Mouse (Mus musculus): ENCODE results near the gene Tnp1. TPM values are rescaled to one million over a fixed set of nuclear protein-coding genes. Genes with fewer than 3 reads are reported as not detected.

Tnp1 gene
- total RNA-seq, 4 experiments from 2014 or later, result not detected

GRCm38 (mm10) chr1:73026157-73026556, 10.4 kb upstream of the Tnp1 start:
- DNase-seq (ENCODE audit: low spot score in 2 of 2), result no peak

- no peak for DNase-seq (ENCODE audit: low spot score in 2 of 2)
Measured at GRCm38 (mm10) chr1:73006847-73007246, 8.9 kb downstream of the Tnp1 start.

GRCm38 (mm10) chr1:73004890-73005289, 10.8 kb downstream of the Tnp1 start:
- DNase-seq (ENCODE audit: low spot score in 2 of 2), result no peak

- DNase-seq (ENCODE audit: low spot score in 2 of 2), result no peak
Measured at GRCm38 (mm10) chr1:73002637-73003036, 13.1 kb downstream of the Tnp1 start.

GRCm38 (mm10) chr1:73001961-73002360, 13.7 kb downstream of the Tnp1 start:
- DNase-seq (ENCODE audit: low spot score in 2 of 2), result peak in 1 of 2 experiments; percentile 40

GRCm38 (mm10) chr1:72994751-72995528, 20.8 kb downstream of the Tnp1 start:
- DNase-seq (ENCODE audit: low spot score in 2 of 2), result no peak

GRCm38 (mm10) chr1:72992944-72993464, 22.7 kb downstream of the Tnp1 start:
- peak in 1 of 2 experiments; percentile 27 for DNase-seq (ENCODE audit: low spot score in 2 of 2)

- no peak for DNase-seq (ENCODE audit: low spot score in 2 of 2)
Measured at GRCm38 (mm10) chr1:72992209-72992608, 23.5 kb downstream of the Tnp1 start.

GRCm38 (mm10) chr1:72988904-72989303, 26.8 kb downstream of the Tnp1 start:
- peak; percentile 23 to 36 for DNase-seq (ENCODE audit: low spot score in 2 of 2)

- DNase-seq (ENCODE audit: low spot score in 2 of 2), result no peak
Measured at GRCm38 (mm10) chr1:72986715-72987114, 29.0 kb downstream of the Tnp1 start.

- DNase-seq (ENCODE audit: low spot score in 2 of 2), result no peak
Measured at GRCm38 (mm10) chr1:72978956-72979355, 36.8 kb downstream of the Tnp1 start.

GRCm38 (mm10) chr1:72974226-72974625, 41.5 kb downstream of the Tnp1 start:
- DNase-seq (ENCODE audit: low spot score in 2 of 2), result peak; percentile 31 to 50

- DNase-seq (ENCODE audit: low spot score in 2 of 2), result no peak
Measured at GRCm38 (mm10) chr1:72970461-72970860, 45.2 kb downstream of the Tnp1 start.

- DNase-seq (ENCODE audit: low spot score in 2 of 2), result peak in 1 of 2 experiments; percentile 5
Measured at GRCm38 (mm10) chr1:72969113-72969812, 46.4 kb downstream of the Tnp1 start.

- peak; percentile 81 to 89 for DNase-seq (ENCODE audit: low spot score in 2 of 2)
Measured at GRCm38 (mm10) chr1:72966423-72966822, 49.3 kb downstream of the Tnp1 start.

Other genes with a start within 250 kb of the Tnp1 start
- under 1 TPM in 3 of 4 experiments, not detected in 1; 0.21 to 0.53 (median 0.29) TPM for gene Igfbp2, start 191.4 kb downstream of the Tnp1 start, total RNA-seq (2022)
- 100 to 1,000 TPM; 100 to 289 (median 178) TPM for gene Igfbp5, start 141.0 kb downstream of the Tnp1 start, total RNA-seq (2022)